Mouse (Mus musculus): ENCODE measurements around the gene 9930104L06Rik.
"Not testable (repeated sequence)": the region's sequence is repeated elsewhere in the genome, so short reads cannot be mapped to it uniquely, and the experiment has no call there.

9930104L06Rik gene

GRCm38 (mm10) chr4:124936613-124937471 is at the start of gene 9930104L06Rik:
TSS of gene 9930104L06Rik (plus strand) at chr4:124937048.
- DNase-seq = peak; percentile 97

- no peak for DNase-seq
Measured at GRCm38 (mm10) chr4:124888702-124889101, 48.1 kb upstream of the 9930104L06Rik start.

- no peak for DNase-seq
Measured at GRCm38 (mm10) chr4:124889935-124890334, 46.9 kb upstream of the 9930104L06Rik start.

- no peak for DNase-seq
Measured at GRCm38 (mm10) chr4:124890831-124891230, 46.0 kb upstream of the 9930104L06Rik start.

- DNase-seq = no peak
Measured at GRCm38 (mm10) chr4:124893769-124894168, 43.1 kb upstream of the 9930104L06Rik start.

GRCm38 (mm10) chr4:124894508-124895428 is 42.1 kb upstream of the 9930104L06Rik start:
- no peak for DNase-seq

GRCm38 (mm10) chr4:124898428-124898827 is 38.4 kb upstream of the 9930104L06Rik start:
- no peak for DNase-seq

GRCm38 (mm10) chr4:124899906-124900305 is 36.9 kb upstream of the 9930104L06Rik start:
- no peak for DNase-seq

GRCm38 (mm10) chr4:124905417-124905816 is 31.4 kb upstream of the 9930104L06Rik start:
- DNase-seq = no peak

GRCm38 (mm10) chr4:124905971-124906822 is 30.7 kb upstream of the 9930104L06Rik start:
- no peak for DNase-seq

GRCm38 (mm10) chr4:124928102-124928501 is 8.7 kb upstream of the 9930104L06Rik start:
- no peak for DNase-seq

GRCm38 (mm10) chr4:124939211-124939610 is 2.4 kb downstream of the 9930104L06Rik start, which contains the start of gene Cdca8:
TSS of gene Cdca8 (minus strand) at chr4:124939311.
- DNase-seq = not testable (repeated sequence)

- DNase-seq = peak; percentile 76
Measured at GRCm38 (mm10) chr4:124943022-124943421, 6.2 kb downstream of the 9930104L06Rik start.

GRCm38 (mm10) chr4:124943781-124944180 is 6.9 kb downstream of the 9930104L06Rik start:
- no peak for DNase-seq

- DNase-seq = no peak
Measured at GRCm38 (mm10) chr4:124944961-124945360, 8.1 kb downstream of the 9930104L06Rik start.

- DNase-seq = no peak
Measured at GRCm38 (mm10) chr4:124949488-124949887, 12.6 kb downstream of the 9930104L06Rik start.

- peak; percentile 72 for DNase-seq
Measured at GRCm38 (mm10) chr4:124950181-124951035, 13.6 kb downstream of the 9930104L06Rik start.

- DNase-seq = peak; percentile 59
Measured at GRCm38 (mm10) chr4:124951036-124951433, 14.2 kb downstream of the 9930104L06Rik start.

GRCm38 (mm10) chr4:124953546-124953945 is 16.7 kb downstream of the 9930104L06Rik start:
- no peak for DNase-seq

- peak; percentile 36 for DNase-seq
Measured at GRCm38 (mm10) chr4:124957284-124957683, 20.4 kb downstream of the 9930104L06Rik start.

- peak; percentile 83 for DNase-seq
Measured at GRCm38 (mm10) chr4:124959062-124959461, 22.2 kb downstream of the 9930104L06Rik start.
